ENCODE assay signal across 22 mouse cellular contexts in the genomic region with DNA sequence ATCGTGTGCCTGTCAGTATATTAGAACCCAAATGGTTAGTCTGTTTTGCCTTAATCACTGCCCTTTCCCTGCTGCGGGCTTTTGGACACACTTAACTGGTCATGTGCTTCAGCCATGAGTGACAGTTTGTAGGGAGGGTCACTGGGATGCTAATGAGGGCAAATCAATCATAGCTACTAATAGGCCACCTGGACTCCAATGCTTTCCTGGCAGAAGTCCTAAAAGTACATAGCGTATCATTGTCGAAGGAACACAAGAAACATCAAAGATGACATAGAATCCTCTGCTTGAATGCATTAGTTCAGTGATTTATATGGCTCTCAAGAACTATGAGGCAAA.
A peak's percentile ranks its signal among the peaks of the same experiment; 100 is the strongest.
DNase-seq lines count a peak whose midpoint lies in the region; ATAC-seq lines count a peak whose summit lies in the region.
"Had no signal": no experiment of that assay in that cellular context is flagged by ENCODE, and none has a peak within 500 bp of the region (broad histone marks: within the 10 kb centered on the region; RNA-seq: fewer than 3 reads in every experiment).

No protein-coding gene starts in this region.

- no peak overlapping the region for H3K4me3 ChIP-seq in kidney, embryonic 14.5 days (ENCODE audit: low read length)
- H3K4me3 ChIP-seq in neural tube, embryonic 11.5 days (ENCODE audit: low read depth, low read length) = no peak overlapping the region
- H3K4me3 ChIP-seq: embryonic facial prominence, embryonic 15.5 days; heart, embryonic 13.5 days; midbrain, embryonic 13.5 days had no signal

- H3K27me3 ChIP-seq in kidney, embryonic 14.5 days (ENCODE audit: control insufficient read depth, insufficient read depth, low read length) = no peaks in the 10 kb centered on the region
- H3K27me3 ChIP-seq in neural tube, embryonic 11.5 days (ENCODE audit: control insufficient read depth, insufficient read depth, low read length) = no peaks in the 10 kb centered on the region
- H3K27me3 ChIP-seq: embryonic facial prominence, embryonic 15.5 days; heart, embryonic 13.5 days; midbrain, embryonic 13.5 days; Patski had no signal

- no peak overlapping the region for H3K9ac ChIP-seq in kidney, embryonic 14.5 days (ENCODE audit: low read depth, low read length)
- no peak overlapping the region for H3K9ac ChIP-seq in neural tube, embryonic 11.5 days (ENCODE audit: low read length)
- H3K9ac ChIP-seq: embryonic facial prominence, embryonic 15.5 days; heart, embryonic 13.5 days; midbrain, embryonic 13.5 days had no signal

- no peak overlapping the region for H3K27ac ChIP-seq in kidney, embryonic 14.5 days (ENCODE audit: low read depth, low read length)
- H3K27ac ChIP-seq in neural tube, embryonic 11.5 days (ENCODE audit: low read depth, low read length) = no peak overlapping the region
- H3K27ac ChIP-seq: embryonic facial prominence, embryonic 15.5 days; heart, embryonic 13.5 days; midbrain, embryonic 13.5 days; stomach, postnatal 0 days had no signal

- H3K9me3 ChIP-seq in kidney, embryonic 14.5 days (ENCODE audit: control insufficient read depth, low read length) = no peaks in the 10 kb centered on the region
- no peaks in the 10 kb centered on the region for H3K9me3 ChIP-seq in neural tube, embryonic 11.5 days (ENCODE audit: control insufficient read depth, low read length)
- H3K9me3 ChIP-seq: embryonic facial prominence, embryonic 15.5 days; heart, embryonic 13.5 days; midbrain, embryonic 13.5 days had no signal

- 23% methylated on average over 4 of the region's 4 CpGs for WGBS in kidney, embryonic 14.5 days
- 80% methylated on average over 4 of the region's 4 CpGs for WGBS in neural tube, embryonic 11.5 days

- H3K36me3 ChIP-seq in kidney, embryonic 14.5 days (ENCODE audit: control insufficient read depth, insufficient read depth, low read length) = no peaks in the 10 kb centered on the region
- no peaks in the 10 kb centered on the region for H3K36me3 ChIP-seq in neural tube, embryonic 11.5 days (ENCODE audit: control insufficient read depth, insufficient read depth, low read length)
- H3K36me3 ChIP-seq: embryonic facial prominence, embryonic 15.5 days; heart, embryonic 13.5 days; midbrain, embryonic 13.5 days had no signal

- H3K4me1 ChIP-seq in kidney, embryonic 14.5 days (ENCODE audit: control insufficient read depth, insufficient read depth, low read length) = no peaks in the 10 kb centered on the region
- H3K4me1 ChIP-seq in neural tube, embryonic 11.5 days (ENCODE audit: control insufficient read depth, insufficient read depth, low read length) = no peaks in the 10 kb centered on the region
- H3K4me1 ChIP-seq: embryonic facial prominence, embryonic 15.5 days; heart, embryonic 13.5 days; midbrain, embryonic 13.5 days had no signal

- ATAC-seq in kidney, embryonic 14.5 days (ENCODE audit: low FRiP score, low TSS enrichment) = peak; percentile 82
- ATAC-seq in neural tube, embryonic 11.5 days (ENCODE audit: insufficient read depth, low FRiP score, low TSS enrichment) = 0 out of 2 replicates have a peak, but pooled peaks have one; percentile 23
- ATAC-seq: inflammation-experienced regulatory T-cells, adult 6 months; lung, postnatal 0 days; midbrain, embryonic 13.5 days; Patski had no signal

- no peak overlapping the region for H3K4me2 ChIP-seq in kidney, embryonic 14.5 days (replicated peaks; ENCODE audit: low read depth, low read length)
- H3K4me2 ChIP-seq in neural tube, embryonic 11.5 days (ENCODE audit: low read depth) = no peak overlapping the region
- H3K4me2 ChIP-seq: embryonic facial prominence, embryonic 15.5 days; heart, embryonic 13.5 days; midbrain, embryonic 13.5 days had no signal

- DNase-seq in cerebellum, adult 9-10 months = peak; percentile 3
- DNase-seq in cerebellum, adult 18-20 months = no peak
- no peak for DNase-seq in kidney, postnatal 14 days
- no peak for DNase-seq in neural tube, embryonic 11.5 days (ENCODE audit: low spot score)
- no peak for DNase-seq in neural tube, embryonic 10.5 days (ENCODE audit: extremely low spot score, low spot score)
- DNase-seq in adrenal gland, postnatal 10 days = no peak
- DNase-seq in urinary bladder, postnatal 10 days (ENCODE audit: low spot score) = no peak
- DNase-seq: adrenal gland, adult 8-10 months; cerebellum, adult 11 months; gastrocnemius, postnatal 10 days; heart, adult 18-20 months; kidney, postnatal 25 days; liver; right cerebral cortex, adult 18-20 months had no signal
